Mouse (Mus musculus): ENCODE measurements around the gene Fam168a. TPM values are rescaled to one million over a fixed set of nuclear protein-coding genes. Genes with fewer than 3 reads are reported as not detected.
"Not testable (repeated sequence)": the region's sequence is repeated elsewhere in the genome, so short reads cannot be mapped to it uniquely, and the experiment has no call there.

Fam168a gene
- total and polyA plus RNA-seq, 3 experiments = 52.4 to 123 (median 81.2) TPM

GRCm38 (mm10) chr7:100706883-100707480, 547 bp downstream of the Fam168a start:
- no peak for DNase-seq

GRCm38 (mm10) chr7:100718741-100719140, 12.3 kb downstream of the Fam168a start:
- DNase-seq = no peak

- no peak for DNase-seq
Observed at GRCm38 (mm10) chr7:100722268-100722667, 15.8 kb downstream of the Fam168a start.

GRCm38 (mm10) chr7:100723453-100724294, 17.2 kb downstream of the Fam168a start:
- no peak for DNase-seq

GRCm38 (mm10) chr7:100727538-100728085, 21.2 kb downstream of the Fam168a start:
- DNase-seq = no peak

- no peak for DNase-seq
Observed at GRCm38 (mm10) chr7:100729778-100730177, 23.3 kb downstream of the Fam168a start.

GRCm38 (mm10) chr7:100732341-100733050, 26.1 kb downstream of the Fam168a start:
- no peak for DNase-seq

- DNase-seq = no peak
Observed at GRCm38 (mm10) chr7:100733051-100733813, 26.8 kb downstream of the Fam168a start.

GRCm38 (mm10) chr7:100734201-100734600, 27.8 kb downstream of the Fam168a start:
- no peak for DNase-seq

- not testable (repeated sequence) for DNase-seq
Observed at GRCm38 (mm10) chr7:100734905-100735304, 28.5 kb downstream of the Fam168a start.

- no peak for DNase-seq
Observed at GRCm38 (mm10) chr7:100736131-100736530, 29.7 kb downstream of the Fam168a start.

- no peak for DNase-seq
Observed at GRCm38 (mm10) chr7:100744372-100744771, 37.9 kb downstream of the Fam168a start.

GRCm38 (mm10) chr7:100750101-100750500, 43.7 kb downstream of the Fam168a start:
- no peak for DNase-seq

GRCm38 (mm10) chr7:100758718-100759117, 52.3 kb downstream of the Fam168a start:
- DNase-seq = no peak

- DNase-seq = peak; percentile 11
Observed at GRCm38 (mm10) chr7:100762726-100763125, 56.3 kb downstream of the Fam168a start.

- no peak for DNase-seq
Observed at GRCm38 (mm10) chr7:100767568-100767967, 61.1 kb downstream of the Fam168a start.

- no peak for DNase-seq
Observed at GRCm38 (mm10) chr7:100768009-100768408, 61.6 kb downstream of the Fam168a start.

- DNase-seq = no peak
Observed at GRCm38 (mm10) chr7:100769534-100770083, 63.2 kb downstream of the Fam168a start.

- DNase-seq = no peak
Observed at GRCm38 (mm10) chr7:100770669-100771341, 64.4 kb downstream of the Fam168a start.

GRCm38 (mm10) chr7:100774189-100774588, 67.8 kb downstream of the Fam168a start:
- no peak for DNase-seq

- no peak for DNase-seq
Observed at GRCm38 (mm10) chr7:100775810-100776209, 69.4 kb downstream of the Fam168a start.
